Mouse (Mus musculus): ENCODE data around the gene Herc1. TPM values are rescaled to one million over a fixed set of nuclear protein-coding genes. Genes with fewer than 3 reads are reported as not detected.

The Herc1 gene
- polyA plus RNA-seq, 1 experiment from 2014 or later: 31.0 TPM

DNA sequence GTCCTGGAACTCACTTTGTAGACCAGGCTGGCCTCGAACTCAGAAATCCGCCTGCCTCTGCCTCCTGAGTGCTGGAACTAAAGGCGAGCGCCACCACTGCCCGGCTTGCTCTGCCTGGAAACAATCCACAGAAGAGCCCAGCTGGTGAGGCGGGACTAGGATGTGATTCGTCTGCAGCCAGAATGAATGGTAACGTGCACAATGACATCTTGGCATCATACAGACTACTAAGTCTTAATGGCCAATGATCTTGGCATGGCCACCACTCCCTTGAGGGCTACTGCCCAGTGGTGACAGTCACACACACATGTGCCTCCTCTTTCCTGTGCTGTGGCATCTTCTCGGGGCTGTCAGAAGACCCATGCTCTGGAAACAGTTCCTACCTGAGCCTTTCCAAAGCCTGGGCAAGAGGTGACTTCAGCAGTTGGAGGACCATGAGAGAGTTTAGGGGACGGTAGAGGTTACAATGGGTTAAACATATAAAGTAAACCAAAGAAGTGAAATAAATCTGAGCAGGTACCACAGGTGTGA is 165.5 kb downstream of the Herc1 start:
- ATAC-seq (replicated peaks; ENCODE audit: low FRiP score): no peak
- no peak overlapping the region for H3K4me3 ChIP-seq (ENCODE audit: low read depth, low read length)
- no peak overlapping the region for H3K4me2 ChIP-seq
- peak; percentile 24 for DNase-seq (ENCODE audit: low spot score)
- no peaks in the 10 kb centered on the region for H3K27me3 ChIP-seq (replicated peaks; ENCODE audit: control insufficient read depth, insufficient read depth, low read length)
- H3K36me3 ChIP-seq (ENCODE audit: control insufficient read depth, insufficient read depth, low read length): peaks cover 28% of the 10 kb centered on the region
- H3K9me3 ChIP-seq (ENCODE audit: control insufficient read depth, low read length): no peaks in the 10 kb centered on the region
- H3K9ac ChIP-seq (ENCODE audit: low read depth, low read length): no peak overlapping the region
- peaks cover 14% of the 10 kb centered on the region for H3K4me1 ChIP-seq (replicated peaks; ENCODE audit: control insufficient read depth, insufficient read depth, low read length)
- H3K27ac ChIP-seq (ENCODE audit: low read depth, low read length): no peak overlapping the region
- 87% methylated on average over 10 of the region's 10 CpGs for WGBS

DNA sequence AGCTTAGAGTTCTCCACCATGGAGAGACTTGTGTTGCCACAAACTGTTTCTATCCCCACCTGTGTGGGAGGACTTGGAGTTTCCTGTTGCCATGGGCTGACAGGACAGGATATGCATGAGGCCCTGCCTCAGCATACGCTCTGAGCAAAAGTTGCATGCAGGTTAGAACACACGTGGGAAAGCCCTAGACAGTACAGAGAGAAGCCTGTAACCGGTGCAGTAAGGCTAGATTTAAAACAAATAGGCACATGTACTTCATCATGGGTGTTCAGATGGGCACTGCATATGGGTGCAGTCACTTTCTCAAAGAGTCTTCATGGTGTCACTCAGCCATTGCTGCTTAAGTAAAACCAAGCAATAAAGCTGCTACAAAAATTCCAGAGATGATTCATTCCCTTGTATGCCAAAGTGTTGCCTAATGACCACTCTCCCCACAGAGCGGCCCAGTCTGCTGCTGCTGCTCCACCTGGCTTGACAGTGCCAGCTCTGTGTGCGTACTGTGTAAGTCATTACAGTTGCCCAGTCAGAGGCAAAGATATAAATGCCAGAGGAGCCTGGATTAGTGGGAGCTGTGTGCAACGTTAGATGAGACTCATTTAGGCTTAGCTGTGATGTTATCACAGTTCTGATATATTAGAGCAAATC is 166.2 kb downstream of the Herc1 start:
- WGBS: 83% methylated on average over 6 of the region's 6 CpGs

DNA sequence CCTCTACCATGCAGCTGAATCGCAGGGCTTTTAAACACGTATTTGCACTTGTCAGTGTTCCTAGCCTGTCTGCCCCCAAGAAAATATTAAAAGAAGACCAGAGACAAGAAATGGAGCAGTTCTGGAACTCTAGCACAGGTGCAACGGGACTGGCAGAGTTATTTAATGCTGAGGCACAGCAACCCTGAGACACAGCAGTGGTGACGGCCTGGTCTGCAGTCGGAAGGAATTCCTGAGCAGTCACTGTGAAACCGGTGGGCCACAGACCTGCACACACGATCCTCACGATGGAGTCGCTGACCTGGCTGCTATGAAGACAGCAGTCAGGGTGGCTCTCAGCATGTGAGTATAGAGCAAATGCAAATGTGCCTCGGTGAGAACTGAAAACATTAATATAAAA is 167.5 kb downstream of the Herc1 start:
- WGBS: 90% methylated on average over 10 of the region's 10 CpGs
- Histone ChIP-seq H3K27ac (ENCODE audit: low read depth, low read length) (no peak overlapping the region), H3K4me1 (replicated peaks; ENCODE audit: control insufficient read depth, insufficient read depth, low read length) (peaks cover 7% of the 10 kb centered on the region), H3K9me3 (ENCODE audit: control insufficient read depth, low read length) (no peaks in the 10 kb centered on the region), H3K36me3 (ENCODE audit: control insufficient read depth, insufficient read depth, low read length) (peaks cover 28% of the 10 kb centered on the region), H3K27me3 (replicated peaks; ENCODE audit: control insufficient read depth, insufficient read depth, low read length) (no peaks in the 10 kb centered on the region), H3K4me2 (no peak overlapping the region), H3K4me3 (ENCODE audit: low read depth, low read length) (no peak overlapping the region), H3K9ac (ENCODE audit: low read depth, low read length) (no peak overlapping the region)
- no peak for ATAC-seq (replicated peaks; ENCODE audit: low FRiP score)
- no peak for DNase-seq (ENCODE audit: low spot score)

More for the DNA sequence above, 166.2 kb downstream of the Herc1 start:
- Histone ChIP-seq H3K9me3 (ENCODE audit: control insufficient read depth, low read length) (no peaks in the 10 kb centered on the region), H3K4me2 (no peak overlapping the region), H3K4me1 (replicated peaks; ENCODE audit: control insufficient read depth, insufficient read depth, low read length) (peaks cover 11% of the 10 kb centered on the region), H3K27me3 (replicated peaks; ENCODE audit: control insufficient read depth, insufficient read depth, low read length) (no peaks in the 10 kb centered on the region), H3K36me3 (ENCODE audit: control insufficient read depth, insufficient read depth, low read length) (peaks cover 28% of the 10 kb centered on the region), H3K9ac (ENCODE audit: low read depth, low read length) (no peak overlapping the region), H3K4me3 (ENCODE audit: low read depth, low read length) (no peak overlapping the region), H3K27ac (ENCODE audit: low read depth, low read length) (no peak overlapping the region)
- ATAC-seq (replicated peaks; ENCODE audit: low FRiP score): no peak
- no peak for DNase-seq (ENCODE audit: low spot score)

DNA sequence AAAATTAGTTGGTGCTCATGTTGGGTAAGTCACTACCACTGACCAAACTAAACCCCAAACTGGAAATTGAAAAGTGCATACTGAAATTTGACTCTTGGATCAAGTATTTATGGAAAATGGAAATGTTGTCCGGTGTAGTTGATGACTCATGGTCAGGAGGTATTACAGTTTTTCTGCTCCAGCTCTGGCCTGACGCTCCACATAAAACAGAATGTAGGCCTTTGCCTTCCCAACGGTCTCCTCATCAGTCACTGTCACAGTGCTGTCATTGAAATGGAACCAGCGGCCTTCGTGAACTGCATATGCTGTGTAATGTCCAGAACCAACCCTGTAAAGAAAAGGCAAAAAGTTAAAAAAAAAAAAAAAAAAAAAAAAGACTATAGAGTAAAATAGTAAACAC is 168.0 kb downstream of the Herc1 start:
- Histone ChIP-seq H3K4me1 (replicated peaks; ENCODE audit: control insufficient read depth, insufficient read depth, low read length) (peaks cover 2% of the 10 kb centered on the region), H3K9me3 (ENCODE audit: control insufficient read depth, low read length) (no peaks in the 10 kb centered on the region), H3K9ac (ENCODE audit: low read depth, low read length) (no peak overlapping the region), H3K4me3 (ENCODE audit: low read depth, low read length) (no peak overlapping the region), H3K4me2 (no peak overlapping the region), H3K36me3 (ENCODE audit: control insufficient read depth, insufficient read depth, low read length) (peaks cover 28% of the 10 kb centered on the region), H3K27ac (ENCODE audit: low read depth, low read length) (no peak overlapping the region), H3K27me3 (replicated peaks; ENCODE audit: control insufficient read depth, insufficient read depth, low read length) (no peaks in the 10 kb centered on the region)
- no peak for ATAC-seq (replicated peaks; ENCODE audit: low FRiP score)
- WGBS: 87% methylated on average over 5 of the region's 5 CpGs
- DNase-seq (ENCODE audit: low spot score): peak; percentile 10

DNA sequence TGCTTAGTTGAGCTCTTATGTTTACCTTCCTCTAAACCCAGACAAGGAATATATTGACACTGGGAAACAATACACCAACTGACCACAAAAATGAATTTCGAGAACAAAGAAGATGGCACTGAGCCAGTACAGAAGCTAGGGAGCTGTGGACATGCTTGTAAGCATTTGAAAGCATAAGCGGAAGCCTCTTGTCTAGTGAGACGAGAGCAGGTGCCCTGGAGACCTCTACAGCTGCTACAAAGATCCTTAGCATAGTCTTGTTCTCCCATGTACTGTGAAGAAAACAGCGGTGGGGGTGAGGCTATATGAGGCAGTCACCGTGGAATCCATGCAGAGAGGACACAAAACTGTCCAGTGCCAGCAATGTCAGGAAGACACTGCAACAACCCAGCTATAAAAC is 168.7 kb downstream of the Herc1 start:
- Histone ChIP-seq H3K4me3 (ENCODE audit: low read depth, low read length) (no peak overlapping the region), H3K9ac (ENCODE audit: low read depth, low read length) (no peak overlapping the region), H3K4me1 (replicated peaks; ENCODE audit: control insufficient read depth, insufficient read depth, low read length) (no peaks in the 10 kb centered on the region; the same call in 1 of the 2 replicates), H3K27ac (ENCODE audit: low read depth, low read length) (no peak overlapping the region), H3K36me3 (ENCODE audit: control insufficient read depth, insufficient read depth, low read length) (peaks cover 28% of the 10 kb centered on the region), H3K4me2 (no peak overlapping the region), H3K9me3 (ENCODE audit: control insufficient read depth, low read length) (no peaks in the 10 kb centered on the region), H3K27me3 (replicated peaks; ENCODE audit: control insufficient read depth, insufficient read depth, low read length) (no peaks in the 10 kb centered on the region)
- DNase-seq (ENCODE audit: low spot score) (no peak), ATAC-seq (replicated peaks; ENCODE audit: low FRiP score) (no peak)
- 88% methylated on average over 5 of the region's 5 CpGs for WGBS

DNA sequence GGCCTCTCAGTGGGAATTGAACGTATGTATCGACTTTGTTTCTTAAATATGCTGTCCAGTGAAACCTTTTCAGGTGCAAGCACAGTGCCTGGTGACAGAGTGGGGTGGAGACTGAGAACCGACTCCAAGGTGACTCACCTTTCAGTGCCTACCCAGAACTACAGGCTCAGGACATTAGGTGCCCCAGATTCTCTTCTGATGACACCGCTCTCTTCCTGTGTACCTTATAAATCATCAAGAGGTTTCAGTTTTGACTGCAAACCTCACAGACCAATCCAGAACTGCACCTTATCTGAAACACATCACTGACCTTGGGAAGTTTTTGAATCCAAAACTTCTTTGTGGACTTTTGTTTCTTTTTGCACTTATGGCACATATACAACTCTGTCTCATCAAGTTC is 170.0 kb downstream of the Herc1 start:
- H3K36me3 ChIP-seq (ENCODE audit: control insufficient read depth, insufficient read depth, low read length): peaks cover 28% of the 10 kb centered on the region
- ATAC-seq (replicated peaks; ENCODE audit: low FRiP score): no peak
- 92% methylated on average over 4 of the region's 4 CpGs for WGBS

DNA sequence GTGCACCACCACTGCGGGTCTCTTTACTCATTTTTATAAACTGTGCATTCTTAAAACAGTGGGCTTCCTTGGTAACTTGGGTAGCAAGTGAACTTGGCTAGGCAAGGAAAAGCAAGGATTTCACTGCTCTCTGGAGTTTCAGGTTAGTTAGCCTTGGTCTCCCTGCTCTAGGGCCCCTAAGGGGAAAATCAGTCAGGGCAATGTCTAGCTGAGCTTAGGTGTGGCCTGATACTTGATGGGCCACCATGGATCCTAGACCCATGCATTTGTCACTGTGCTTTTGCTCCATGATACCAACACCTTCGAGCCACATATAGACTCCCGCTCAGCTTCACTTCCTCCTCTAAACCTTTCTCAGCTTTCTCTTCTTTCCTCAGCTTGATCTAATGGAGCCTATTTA is 171.3 kb downstream of the Herc1 start:
- Histone ChIP-seq H3K36me3 (ENCODE audit: control insufficient read depth, insufficient read depth, low read length) (peaks cover 20% of the 10 kb centered on the region), H3K4me2 (no peak overlapping the region)
- WGBS: 95% methylated on average over 3 of the region's 3 CpGs

More for the DNA sequence above, 170.0 kb downstream of the Herc1 start:
- no peaks in the 10 kb centered on the region for H3K4me1 ChIP-seq (replicated peaks; ENCODE audit: control insufficient read depth, insufficient read depth, low read length)
- no peaks in the 10 kb centered on the region for H3K9me3 ChIP-seq (ENCODE audit: control insufficient read depth, low read length)
- H3K4me2 ChIP-seq: no peak overlapping the region
- H3K9ac ChIP-seq (ENCODE audit: low read depth, low read length): no peak overlapping the region
- H3K27ac ChIP-seq (ENCODE audit: low read depth, low read length): no peak overlapping the region
- no peak overlapping the region for H3K4me3 ChIP-seq (ENCODE audit: low read depth, low read length)
- no peaks in the 10 kb centered on the region for H3K27me3 ChIP-seq (replicated peaks; ENCODE audit: control insufficient read depth, insufficient read depth, low read length)
- DNase-seq (ENCODE audit: low spot score): no peak

DNA sequence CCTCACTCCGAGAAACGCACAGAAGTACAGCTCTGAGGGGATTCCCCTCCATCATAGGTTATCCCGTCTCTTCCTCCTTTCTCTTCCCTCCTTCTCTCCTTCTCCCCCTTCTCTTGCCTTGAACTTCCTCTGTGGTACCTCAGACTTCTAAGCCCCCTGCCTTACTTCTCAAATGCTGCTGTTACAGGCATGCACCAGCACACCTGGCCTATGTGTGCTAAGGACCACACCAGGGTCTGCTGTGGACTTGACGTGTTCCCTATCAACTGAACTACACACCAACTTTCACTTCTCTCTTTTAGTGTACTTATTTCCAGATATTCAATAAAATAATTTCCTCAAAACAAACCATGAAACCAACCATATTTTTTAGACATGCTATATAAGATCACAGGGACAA is 192.5 kb downstream of the Herc1 start:
- Histone ChIP-seq H3K4me2 (no peak overlapping the region), H3K27ac (ENCODE audit: low read depth, low read length) (no peak overlapping the region), H3K36me3 (ENCODE audit: control insufficient read depth, insufficient read depth, low read length) (peaks cover 16% of the 10 kb centered on the region; the same call in 1 of the 2 replicates), H3K9ac (ENCODE audit: low read depth, low read length) (no peak overlapping the region), H3K4me1 (replicated peaks; ENCODE audit: control insufficient read depth, insufficient read depth, low read length) (no peaks in the 10 kb centered on the region), H3K9me3 (ENCODE audit: control insufficient read depth, low read length) (no peaks in the 10 kb centered on the region), H3K4me3 (ENCODE audit: low read depth, low read length) (no peak overlapping the region), H3K27me3 (replicated peaks; ENCODE audit: control insufficient read depth, insufficient read depth, low read length) (no peaks in the 10 kb centered on the region)
- no peak for DNase-seq (ENCODE audit: low spot score)
- WGBS: 82% methylated on average over 4 of the region's 4 CpGs
- ATAC-seq (replicated peaks; ENCODE audit: low FRiP score): no peak

More for the DNA sequence above, 171.3 kb downstream of the Herc1 start:
- Histone ChIP-seq H3K4me3 (ENCODE audit: low read depth, low read length) (no peak overlapping the region), H3K9ac (ENCODE audit: low read depth, low read length) (no peak overlapping the region), H3K4me1 (replicated peaks; ENCODE audit: control insufficient read depth, insufficient read depth, low read length) (no peaks in the 10 kb centered on the region), H3K9me3 (ENCODE audit: control insufficient read depth, low read length) (no peaks in the 10 kb centered on the region), H3K27me3 (replicated peaks; ENCODE audit: control insufficient read depth, insufficient read depth, low read length) (no peaks in the 10 kb centered on the region), H3K27ac (ENCODE audit: low read depth, low read length) (no peak overlapping the region)
- ATAC-seq (replicated peaks; ENCODE audit: low FRiP score) (no peak), DNase-seq (ENCODE audit: low spot score) (no peak)

Data from liver, embryonic 11.5 days (tissue).